Mouse (Mus musculus) lung, postnatal 14 days (tissue): ENCODE data around the gene Col5a3.

Source experiments
- DNase-seq: peaks from one replicate; pipeline ENCODE4 v3.0.0; 2021

Col5a3 gene

GRCm38 (mm10) chr9:20746017-20746660 is 68.7 kb downstream of the Col5a3 start, which contains the start of gene Olfm2:
Gene Olfm2, minus strand, starts transcription at chr9:20746349.
- no peak for DNase-seq

GRCm38 (mm10) chr9:20745129-20745966 is 69.5 kb downstream of the Col5a3 start:
- DNase-seq, result no peak

- peak; percentile 20 for DNase-seq
These were observed 70.7 kb downstream of the Col5a3 start for GRCm38 (mm10) chr9:20743946-20744738.

GRCm38 (mm10) chr9:20740407-20740806 is 74.5 kb downstream of the Col5a3 start:
- peak; percentile 85 for DNase-seq

GRCm38 (mm10) chr9:20738251-20738999 is 76.4 kb downstream of the Col5a3 start:
- peak; percentile 24 for DNase-seq

- no peak for DNase-seq
These were observed 77.6 kb downstream of the Col5a3 start for GRCm38 (mm10) chr9:20737227-20737626.

GRCm38 (mm10) chr9:20734692-20735091 is 80.2 kb downstream of the Col5a3 start:
- no peak for DNase-seq

- no peak for DNase-seq
These were observed 83.1 kb downstream of the Col5a3 start for GRCm38 (mm10) chr9:20731797-20732196.

- DNase-seq, result no peak
These were observed 85.4 kb downstream of the Col5a3 start for GRCm38 (mm10) chr9:20729451-20729850.

- peak; percentile 43 for DNase-seq
These were observed 87.2 kb downstream of the Col5a3 start for GRCm38 (mm10) chr9:20727601-20728113.

- DNase-seq, result no peak
These were observed 87.8 kb downstream of the Col5a3 start for GRCm38 (mm10) chr9:20726859-20727600.

GRCm38 (mm10) chr9:20726134-20726858 is 88.6 kb downstream of the Col5a3 start:
- DNase-seq, result no peak

GRCm38 (mm10) chr9:20721582-20721981 is 93.3 kb downstream of the Col5a3 start:
- DNase-seq, result no peak
